Mouse (Mus musculus): ENCODE data around the gene Fam102b. TPM values are rescaled to one million over a fixed set of nuclear protein-coding genes. Genes with fewer than 3 reads are reported as not detected.
A peak's percentile ranks its signal among the peaks of the same experiment; 100 is the strongest.

Fam102b gene
- polyA plus RNA-seq, 1 experiment, result 14.8 TPM

DNA sequence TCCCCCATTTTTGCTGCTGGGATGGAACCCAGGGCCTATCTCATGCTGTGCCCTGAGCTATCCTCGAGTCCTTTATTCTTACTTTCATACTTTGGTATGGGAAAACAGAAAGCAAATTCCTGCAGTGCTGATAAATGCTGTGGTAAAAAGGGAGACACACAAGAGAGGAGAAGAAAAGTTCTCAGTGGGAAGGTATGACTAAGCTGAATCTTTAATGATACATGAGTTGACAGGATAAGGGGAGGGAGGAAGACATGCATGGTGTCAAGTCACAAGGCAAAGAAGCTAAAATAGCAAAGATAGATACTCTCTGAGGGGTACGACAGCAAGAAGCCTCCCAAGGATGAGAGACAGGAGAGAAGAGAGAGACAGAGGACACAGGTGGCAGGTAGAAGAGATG is 32.0 kb downstream of the Fam102b start:
- TF ChIP-seq CTCF (IDR thresholded peaks at IDR 0.05; ENCODE audit: extremely low read depth, insufficient read depth, low read length), result no peak
- no peak for TF ChIP-seq POLR2A (IDR thresholded peaks at IDR 0.05; ENCODE audit: extremely low read depth, insufficient read depth, low read length)
- H3K4me3 ChIP-seq (ENCODE audit: insufficient read depth, low read length), result no peak overlapping the region
- H3K4me1 ChIP-seq (ENCODE audit: control insufficient read depth, insufficient read depth, low read length), result peaks cover 2% of the 10 kb centered on the region; the same call in 1 of the 2 replicates
- no peak overlapping the region for H3K27ac ChIP-seq (ENCODE audit: insufficient read depth, low read length)

DNA sequence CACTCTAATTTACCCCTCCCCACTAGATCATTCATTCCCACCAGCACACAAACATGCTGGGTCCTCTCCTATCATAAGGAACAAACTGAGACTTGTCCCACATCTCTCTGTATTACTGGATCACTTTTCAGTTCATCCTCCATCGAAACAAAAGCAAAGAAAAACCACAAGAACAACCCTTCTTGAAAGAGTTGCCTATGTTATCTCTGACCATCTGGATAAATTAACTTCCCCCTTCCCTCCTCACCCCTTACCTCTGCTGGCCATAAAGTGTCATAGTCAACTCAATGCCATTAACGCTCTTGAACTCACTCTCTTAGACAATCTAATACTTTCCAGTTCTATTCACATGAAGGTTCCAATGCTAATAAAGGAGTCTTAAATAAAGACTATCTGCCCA is 32.9 kb downstream of the Fam102b start:
- TF ChIP-seq POLR2A (IDR thresholded peaks at IDR 0.05; ENCODE audit: extremely low read depth, insufficient read depth, low read length), result no peak
- TF ChIP-seq CTCF (IDR thresholded peaks at IDR 0.05; ENCODE audit: extremely low read depth, insufficient read depth, low read length), result no peak

DNA sequence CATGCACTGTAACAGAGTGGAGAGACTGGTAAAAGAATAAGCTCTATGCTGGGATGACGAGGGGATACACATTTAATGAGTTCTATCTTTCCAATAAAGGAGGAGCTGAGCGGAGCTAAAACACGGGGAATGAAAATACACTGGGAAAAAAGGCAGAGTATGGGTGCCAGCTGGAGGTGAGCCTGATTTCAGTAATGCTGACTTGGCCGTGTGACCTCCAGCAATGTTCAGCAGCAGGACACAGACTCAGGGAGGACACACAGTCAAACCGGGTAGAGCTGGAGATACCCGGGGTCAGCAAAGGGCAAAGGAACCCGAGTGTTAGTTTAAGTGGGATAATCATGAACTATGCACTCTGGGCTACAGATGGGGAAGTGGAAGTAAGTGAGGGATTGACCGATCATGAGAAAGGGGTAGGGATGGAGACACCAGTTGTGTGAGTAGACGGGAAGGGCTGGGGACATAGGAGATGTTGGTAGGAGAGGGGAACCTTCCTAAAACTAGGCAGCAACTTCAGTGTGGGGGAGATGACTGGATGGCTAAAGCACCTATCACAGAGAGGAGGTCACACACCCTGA is 37.3 kb downstream of the Fam102b start:
- no peak overlapping the region for H3K27ac ChIP-seq (ENCODE audit: insufficient read depth, low read length)

More for the DNA sequence above, 32.9 kb downstream of the Fam102b start:
- Histone ChIP-seq H3K27ac (ENCODE audit: insufficient read depth, low read length) (no peak overlapping the region), H3K4me3 (ENCODE audit: insufficient read depth, low read length) (no peak overlapping the region), H3K4me1 (ENCODE audit: control insufficient read depth, insufficient read depth, low read length) (peaks cover 2% of the 10 kb centered on the region; the same call in 1 of the 2 replicates)

DNA sequence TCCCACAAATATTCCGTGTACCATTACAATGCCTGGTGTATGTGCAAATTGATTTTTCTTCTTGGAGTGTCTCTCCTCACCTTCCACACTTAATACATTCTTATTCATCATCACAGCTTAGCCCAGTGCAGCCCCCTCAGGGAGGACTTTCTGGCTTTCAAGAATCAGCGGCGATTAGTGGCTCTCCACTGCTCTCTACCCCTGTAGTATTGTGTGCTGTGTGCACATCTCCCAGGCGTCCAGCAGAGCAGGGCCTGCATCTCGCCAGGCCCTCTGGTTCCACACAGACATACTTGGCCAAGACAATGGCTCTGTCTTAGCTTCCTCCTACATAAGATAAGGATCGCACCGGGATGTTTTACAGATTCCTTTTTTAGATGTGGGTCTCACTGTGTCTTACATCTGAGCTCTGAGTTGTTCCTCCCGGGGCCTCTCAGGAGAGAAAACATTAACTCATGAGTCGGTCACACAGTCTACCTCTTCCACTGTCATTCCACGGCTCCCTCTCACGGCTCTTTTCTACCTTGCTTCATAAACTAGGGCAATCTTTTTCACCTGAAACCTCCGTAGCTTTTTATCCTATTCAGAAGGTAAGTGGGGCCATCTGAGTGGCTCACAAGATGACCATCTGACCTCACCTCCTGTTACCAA is 40.3 kb downstream of the Fam102b start:
- no peak overlapping the region for H3K4me3 ChIP-seq (ENCODE audit: insufficient read depth, low read length)
- 0 out of 2 replicates have a peak overlapping the region, but pooled peaks have one; percentile 19 for H3K27ac ChIP-seq (ENCODE audit: insufficient read depth, low read length)
- H3K4me1 ChIP-seq (ENCODE audit: control insufficient read depth, insufficient read depth, low read length), result 0 out of 2 replicates have a peak, but pooled peaks cover 2% of the 10 kb centered on the region
- no peak for TF ChIP-seq CTCF (IDR thresholded peaks at IDR 0.05; ENCODE audit: extremely low read depth, insufficient read depth, low read length)
- no peak for TF ChIP-seq POLR2A (IDR thresholded peaks at IDR 0.05; ENCODE audit: extremely low read depth, insufficient read depth, low read length)

More for the DNA sequence above, 37.3 kb downstream of the Fam102b start:
- TF ChIP-seq CTCF (IDR thresholded peaks at IDR 0.05; ENCODE audit: extremely low read depth, insufficient read depth, low read length) (no peak), POLR2A (IDR thresholded peaks at IDR 0.05; ENCODE audit: extremely low read depth, insufficient read depth, low read length) (no peak)
- H3K4me3 ChIP-seq (ENCODE audit: insufficient read depth, low read length), result no peak overlapping the region
- H3K4me1 ChIP-seq (ENCODE audit: control insufficient read depth, insufficient read depth, low read length), result peaks cover 4% of the 10 kb centered on the region; the same call in 1 of the 2 replicates

DNA sequence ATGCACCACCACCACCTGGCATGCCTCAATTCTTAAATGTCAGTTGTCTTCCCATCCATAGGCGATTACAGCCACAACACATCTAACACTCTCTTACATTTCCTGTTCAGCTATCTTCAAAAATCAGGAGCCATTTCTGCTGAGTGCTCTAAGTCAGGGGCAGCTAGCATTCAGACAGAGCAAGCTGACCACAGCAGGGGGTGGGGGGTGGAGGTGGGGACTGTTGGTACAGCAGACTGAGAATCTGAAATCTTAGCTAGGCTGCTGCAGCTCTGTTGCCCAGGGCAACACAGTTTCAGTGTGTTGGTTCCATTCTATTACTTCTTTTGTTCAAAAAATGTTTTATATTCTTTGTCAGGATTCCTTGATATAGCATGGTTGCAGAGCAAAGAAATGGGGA is 40.9 kb downstream of the Fam102b start:
- TF ChIP-seq POLR2A (IDR thresholded peaks at IDR 0.05; ENCODE audit: extremely low read depth, insufficient read depth, low read length), result no peak
- TF ChIP-seq CTCF (IDR thresholded peaks at IDR 0.05; ENCODE audit: extremely low read depth, insufficient read depth, low read length), result no peak
- Histone ChIP-seq H3K4me1 (ENCODE audit: control insufficient read depth, insufficient read depth, low read length) (0 out of 2 replicates have a peak, but pooled peaks cover 2% of the 10 kb centered on the region), H3K27ac (ENCODE audit: insufficient read depth, low read length) (no peak overlapping the region), H3K4me3 (ENCODE audit: insufficient read depth, low read length) (no peak overlapping the region)

DNA sequence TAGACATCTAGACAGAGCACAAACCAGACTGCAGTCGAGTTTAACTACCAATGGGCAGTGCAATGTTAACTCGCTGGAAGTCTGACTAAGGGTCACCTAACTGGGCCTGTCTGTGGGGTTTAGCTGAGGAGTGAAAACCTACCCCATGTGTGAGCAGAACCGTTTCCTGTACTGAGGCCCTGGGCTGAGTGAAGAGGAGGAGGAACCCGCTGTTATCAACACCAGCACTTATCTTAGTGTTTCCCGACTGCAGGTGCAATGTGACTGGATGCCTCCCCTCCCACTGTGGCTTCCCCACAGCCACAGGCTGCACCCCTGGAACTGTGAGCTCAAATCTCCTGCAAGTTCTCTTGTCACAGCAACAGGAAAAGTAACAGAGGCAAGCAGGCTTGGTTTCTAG is 43.4 kb downstream of the Fam102b start:
- TF ChIP-seq POLR2A (IDR thresholded peaks at IDR 0.05; ENCODE audit: extremely low read depth, insufficient read depth, low read length) (no peak), CTCF (IDR thresholded peaks at IDR 0.05; ENCODE audit: extremely low read depth, insufficient read depth, low read length) (no peak)
- no peak overlapping the region for H3K27ac ChIP-seq (ENCODE audit: insufficient read depth, low read length)
- H3K4me3 ChIP-seq (ENCODE audit: insufficient read depth, low read length), result no peak overlapping the region
- 0 out of 2 replicates have a peak, but pooled peaks cover 2% of the 10 kb centered on the region for H3K4me1 ChIP-seq (ENCODE audit: control insufficient read depth, insufficient read depth, low read length)

DNA sequence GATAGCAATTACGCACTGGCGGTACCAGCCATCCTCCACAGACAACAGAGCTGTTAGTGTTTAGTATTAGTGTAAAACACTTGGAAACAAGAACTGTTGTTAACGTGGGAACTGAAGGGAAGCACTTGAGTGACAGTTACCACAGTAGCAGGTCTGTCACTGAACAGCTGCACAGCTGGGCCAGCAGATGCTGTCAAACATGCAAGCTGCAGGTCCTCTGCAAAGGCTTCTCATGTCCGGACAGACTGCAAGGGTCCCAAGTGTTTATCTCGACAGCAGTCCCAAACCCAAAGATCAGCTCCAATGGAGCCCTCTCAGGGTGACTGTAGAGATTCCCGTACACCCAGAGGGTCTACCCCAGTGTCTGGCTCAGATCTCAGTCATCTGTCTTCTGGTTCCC is 45.5 kb downstream of the Fam102b start:
- no peak for TF ChIP-seq CTCF (IDR thresholded peaks at IDR 0.05; ENCODE audit: extremely low read depth, insufficient read depth, low read length)
- TF ChIP-seq POLR2A (IDR thresholded peaks at IDR 0.05; ENCODE audit: extremely low read depth, insufficient read depth, low read length), result no peak
- Histone ChIP-seq H3K4me1 (ENCODE audit: control insufficient read depth, insufficient read depth, low read length) (0 out of 2 replicates have a peak, but pooled peaks cover under 1% of the 10 kb centered on the region), H3K4me3 (ENCODE audit: insufficient read depth, low read length) (no peak overlapping the region), H3K27ac (ENCODE audit: insufficient read depth, low read length) (no peak overlapping the region)

DNA sequence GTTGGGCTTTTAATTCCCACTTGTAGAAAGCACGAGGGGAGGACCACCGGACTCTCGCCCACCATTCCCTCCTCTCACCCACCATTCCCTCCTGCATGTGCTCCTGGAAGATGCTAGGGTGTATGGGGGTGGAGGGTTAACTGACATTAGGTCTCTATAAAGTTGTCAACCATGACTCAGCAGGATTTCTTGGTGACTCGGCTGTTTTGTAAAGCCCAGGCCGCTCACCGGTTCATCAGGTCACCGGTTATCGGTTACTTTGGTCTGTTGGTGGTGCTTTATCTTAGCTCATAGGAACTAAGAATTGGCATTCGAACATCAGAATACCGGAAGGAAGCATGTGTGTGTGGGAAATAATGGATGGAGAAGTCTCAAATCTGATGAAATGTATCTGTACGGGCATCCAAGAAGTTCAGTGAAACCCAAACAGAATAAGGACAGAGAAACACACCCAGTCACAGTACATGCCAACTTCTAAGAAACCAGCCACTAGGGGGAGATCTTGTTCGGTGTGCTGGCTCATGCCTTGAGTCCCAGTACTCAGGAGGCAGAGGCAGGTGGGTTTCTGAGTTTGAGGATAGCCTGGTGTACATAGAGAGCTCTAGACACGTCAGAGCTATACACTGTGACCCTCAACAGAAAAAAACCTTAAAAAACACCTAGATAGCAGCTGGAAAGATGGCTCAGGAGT is 49.9 kb downstream of the Fam102b start:
- Histone ChIP-seq H3K4me3 (ENCODE audit: insufficient read depth, low read length) (no peak overlapping the region), H3K4me1 (ENCODE audit: control insufficient read depth, insufficient read depth, low read length) (no peaks in the 10 kb centered on the region), H3K27ac (ENCODE audit: insufficient read depth, low read length) (no peak overlapping the region)
- TF ChIP-seq POLR2A (IDR thresholded peaks at IDR 0.05; ENCODE audit: extremely low read depth, insufficient read depth, low read length), result no peak
- peak; percentile 41 for TF ChIP-seq CTCF (IDR thresholded peaks at IDR 0.05; ENCODE audit: extremely low read depth, insufficient read depth, low read length)

DNA sequence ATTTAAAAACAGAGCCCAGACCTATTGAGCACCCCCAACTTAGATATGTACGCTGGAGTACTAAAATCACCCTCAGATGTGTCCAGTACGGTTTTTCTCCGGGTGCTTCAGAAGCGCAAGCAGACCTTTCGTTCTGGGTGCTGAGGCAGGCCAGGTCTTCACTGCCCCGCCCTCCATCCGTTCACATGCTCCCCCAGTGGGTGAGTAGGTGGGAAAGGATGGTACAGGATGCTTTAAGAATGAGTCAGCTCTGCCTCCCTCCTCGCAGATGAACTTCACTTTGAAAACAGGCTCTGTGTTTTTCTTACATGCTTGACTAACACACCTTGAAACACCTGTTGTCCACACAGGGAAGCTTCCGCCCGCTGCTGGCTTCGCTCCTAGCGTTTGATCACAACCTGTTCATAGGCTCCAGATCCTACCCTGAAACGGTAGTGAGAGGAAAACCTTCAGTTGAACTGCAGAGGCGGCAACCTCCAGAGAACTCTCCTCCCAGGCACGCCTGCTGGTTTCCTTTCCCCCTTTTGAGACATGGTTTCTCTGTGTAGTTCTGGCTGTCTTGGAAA is 52.4 kb downstream of the Fam102b start:
- TF ChIP-seq POLR2A (IDR thresholded peaks at IDR 0.05; ENCODE audit: extremely low read depth, insufficient read depth, low read length) (no peak), CTCF (IDR thresholded peaks at IDR 0.05; ENCODE audit: extremely low read depth, insufficient read depth, low read length) (no peak)
- no peak overlapping the region for H3K4me3 ChIP-seq (ENCODE audit: insufficient read depth, low read length)
- no peaks in the 10 kb centered on the region for H3K4me1 ChIP-seq (ENCODE audit: control insufficient read depth, insufficient read depth, low read length)
- H3K27ac ChIP-seq (ENCODE audit: insufficient read depth, low read length), result no peak overlapping the region
